Mouse (Mus musculus): ENCODE measurements around the gene Gm28729. TPM values are rescaled to one million over a fixed set of nuclear protein-coding genes. Genes with fewer than 3 reads are reported as not detected.

Gm28729 gene
- 0.06 and 0.09 TPM in 2 replicates for polyA plus RNA-seq (2015; fragmentation: Nextera tagmentation; extraction: Ambion mirVana)

- 45% methylated on average over 12 of the region's 12 CpGs for WGBS (ENCODE audit: insufficient replicate concordance)
- Histone ChIP-seq H3K4me1 (replicated peaks) (no peaks in the 10 kb centered on the region; the same call in 1 of the 2 replicates), H3K36me3 (replicated peaks) (no peaks in the 10 kb centered on the region), H3K27me3 (no peaks in the 10 kb centered on the region), H3K27ac (replicated peaks) (no peak within 1 kb of the TSS), H3K4me3 (replicated peaks) (no peak within 1 kb of the TSS), H3K4me2 (no peak within 1 kb of the TSS), H3K9me3 (replicated peaks) (no peaks in the 10 kb centered on the region), H3K9ac (no peak within 1 kb of the TSS)
- no peak for ATAC-seq (ENCODE audit: insufficient read depth)
These were observed at the start of gene Gm28729 for GRCm38 (mm10) chr9:96524972-96525506. TSS of gene Gm28729 (minus strand) at chr9:96525264.

- Histone ChIP-seq H3K9ac (no peak overlapping the region), H3K27me3 (no peaks in the 10 kb centered on the region), H3K4me2 (no peak overlapping the region), H3K4me1 (replicated peaks) (no peaks in the 10 kb centered on the region), H3K9me3 (replicated peaks) (no peaks in the 10 kb centered on the region), H3K4me3 (replicated peaks) (no peak overlapping the region), H3K36me3 (replicated peaks) (peaks cover 4% of the 10 kb centered on the region), H3K27ac (replicated peaks) (no peak overlapping the region)
- ATAC-seq (ENCODE audit: insufficient read depth): no peak
- 8% methylated on average over 1 of the region's 1 CpGs for WGBS (ENCODE audit: insufficient replicate concordance)
These were observed 48.2 kb upstream of the Gm28729 start for GRCm38 (mm10) chr9:96573252-96573651.

- no peak for ATAC-seq (ENCODE audit: insufficient read depth)
- H3K4me1 ChIP-seq (replicated peaks): no peaks in the 10 kb centered on the region
- no peak overlapping the region for H3K9ac ChIP-seq
- no peak overlapping the region for H3K4me3 ChIP-seq (replicated peaks)
- H3K27ac ChIP-seq (replicated peaks): no peak overlapping the region
- 77% methylated on average over 9 of the region's 9 CpGs for WGBS (ENCODE audit: insufficient replicate concordance)
- no peaks in the 10 kb centered on the region for H3K27me3 ChIP-seq
- H3K36me3 ChIP-seq (replicated peaks): peaks cover 4% of the 10 kb centered on the region
- H3K4me2 ChIP-seq: no peak overlapping the region
- no peaks in the 10 kb centered on the region for H3K9me3 ChIP-seq (replicated peaks)
These were observed 47.7 kb upstream of the Gm28729 start for GRCm38 (mm10) chr9:96572754-96573153.

- Histone ChIP-seq H3K27ac (replicated peaks) (no peak overlapping the region), H3K9ac (no peak overlapping the region), H3K4me1 (replicated peaks) (peaks cover 6% of the 10 kb centered on the region; the same call in 1 of the 2 replicates), H3K4me3 (replicated peaks) (no peak overlapping the region), H3K4me2 (peak overlapping the region; percentile 19; the same call in 1 of the 2 replicates), H3K9me3 (replicated peaks) (no peaks in the 10 kb centered on the region), H3K36me3 (replicated peaks) (peaks cover 4% of the 10 kb centered on the region), H3K27me3 (no peaks in the 10 kb centered on the region)
- ATAC-seq (ENCODE audit: insufficient read depth): peak; percentile 66
- WGBS (ENCODE audit: insufficient replicate concordance): 37% methylated on average over 8 of the region's 8 CpGs
These were observed 41.5 kb upstream of the Gm28729 start for GRCm38 (mm10) chr9:96566470-96566996.

GRCm38 (mm10) chr9:96563501-96563900 lies 38.4 kb upstream of the Gm28729 start:
- Histone ChIP-seq H3K36me3 (replicated peaks) (0 out of 2 replicates have a peak, but pooled peaks cover 4% of the 10 kb centered on the region), H3K9ac (no peak overlapping the region), H3K9me3 (replicated peaks) (no peaks in the 10 kb centered on the region), H3K4me2 (no peak overlapping the region), H3K27ac (replicated peaks) (no peak overlapping the region), H3K4me3 (replicated peaks) (no peak overlapping the region), H3K27me3 (no peaks in the 10 kb centered on the region), H3K4me1 (replicated peaks) (peaks cover 11% of the 10 kb centered on the region)
- WGBS (ENCODE audit: insufficient replicate concordance): 80% methylated on average over 4 of the region's 4 CpGs
- ATAC-seq (ENCODE audit: insufficient read depth): no peak

- no peak overlapping the region for H3K4me2 ChIP-seq
- 54% methylated on average over 6 of the region's 6 CpGs for WGBS (ENCODE audit: insufficient replicate concordance)
- ATAC-seq (ENCODE audit: insufficient read depth): no peak
These were observed 34.1 kb upstream of the Gm28729 start for GRCm38 (mm10) chr9:96559148-96559547.

GRCm38 (mm10) chr9:96558594-96558993 lies 33.5 kb upstream of the Gm28729 start:
- 0 out of 2 replicates have a peak, but pooled peaks cover 4% of the 10 kb centered on the region for H3K36me3 ChIP-seq (replicated peaks)
- no peak overlapping the region for H3K9ac ChIP-seq
- H3K4me1 ChIP-seq (replicated peaks): peaks cover 7% of the 10 kb centered on the region
- H3K9me3 ChIP-seq (replicated peaks): no peaks in the 10 kb centered on the region
- H3K27ac ChIP-seq (replicated peaks): no peak overlapping the region
- H3K4me2 ChIP-seq: no peak overlapping the region
- H3K27me3 ChIP-seq: no peaks in the 10 kb centered on the region
- no peak for ATAC-seq (ENCODE audit: insufficient read depth)
- 13% methylated on average over 1 of the region's 1 CpGs for WGBS (ENCODE audit: insufficient replicate concordance)
- H3K4me3 ChIP-seq (replicated peaks): no peak overlapping the region

More at GRCm38 (mm10) chr9:96559148-96559547, 34.1 kb upstream of the Gm28729 start:
- no peak overlapping the region for H3K4me3 ChIP-seq (replicated peaks)
- no peak overlapping the region for H3K9ac ChIP-seq
- 0 out of 2 replicates have a peak, but pooled peaks cover 4% of the 10 kb centered on the region for H3K36me3 ChIP-seq (replicated peaks)
- no peak overlapping the region for H3K27ac ChIP-seq (replicated peaks)
- no peaks in the 10 kb centered on the region for H3K27me3 ChIP-seq
- peaks cover 7% of the 10 kb centered on the region for H3K4me1 ChIP-seq (replicated peaks)
- H3K9me3 ChIP-seq (replicated peaks): no peaks in the 10 kb centered on the region

- H3K27me3 ChIP-seq: no peaks in the 10 kb centered on the region
- no peak overlapping the region for H3K27ac ChIP-seq (replicated peaks)
- H3K9me3 ChIP-seq (replicated peaks): no peaks in the 10 kb centered on the region
- peaks cover 7% of the 10 kb centered on the region for H3K4me1 ChIP-seq (replicated peaks)
- no peaks in the 10 kb centered on the region for H3K36me3 ChIP-seq (replicated peaks)
- H3K9ac ChIP-seq: no peak overlapping the region
- ATAC-seq (ENCODE audit: insufficient read depth): no peak
- no peak overlapping the region for H3K4me3 ChIP-seq (replicated peaks)
- no peak overlapping the region for H3K4me2 ChIP-seq
- 56% methylated on average over 1 of the region's 1 CpGs for WGBS (ENCODE audit: insufficient replicate concordance)
These were observed 29.0 kb upstream of the Gm28729 start for GRCm38 (mm10) chr9:96554095-96554494.

- Histone ChIP-seq H3K4me2 (no peak overlapping the region), H3K4me3 (replicated peaks) (no peak overlapping the region), H3K27ac (replicated peaks) (no peak overlapping the region), H3K36me3 (replicated peaks) (peaks cover 17% of the 10 kb centered on the region; the same call in 1 of the 2 replicates), H3K4me1 (replicated peaks) (no peaks in the 10 kb centered on the region), H3K27me3 (no peaks in the 10 kb centered on the region), H3K9me3 (replicated peaks) (no peaks in the 10 kb centered on the region), H3K9ac (no peak overlapping the region)
- ATAC-seq (ENCODE audit: insufficient read depth): no peak
- WGBS (ENCODE audit: insufficient replicate concordance): 85% methylated on average over 13 of the region's 13 CpGs
These were observed 20.3 kb upstream of the Gm28729 start for GRCm38 (mm10) chr9:96545410-96545809.

GRCm38 (mm10) chr9:96543643-96544640 lies 18.9 kb upstream of the Gm28729 start:
- Histone ChIP-seq H3K27me3 (no peaks in the 10 kb centered on the region), H3K4me1 (replicated peaks) (no peaks in the 10 kb centered on the region), H3K27ac (replicated peaks) (no peak overlapping the region), H3K4me2 (peak overlapping the region; percentile 61), H3K9ac (no peak overlapping the region; the same call in 1 of the 2 replicates), H3K4me3 (replicated peaks) (peak overlapping the region; percentile 43), H3K9me3 (replicated peaks) (no peaks in the 10 kb centered on the region), H3K36me3 (replicated peaks) (peaks cover 17% of the 10 kb centered on the region; the same call in 1 of the 2 replicates)
- ATAC-seq (ENCODE audit: insufficient read depth): peak; percentile 70
- 42% methylated on average over 27 of the region's 27 CpGs for WGBS (ENCODE audit: insufficient replicate concordance)

GRCm38 (mm10) chr9:96538916-96539315 lies 13.9 kb upstream of the Gm28729 start:
- H3K27ac ChIP-seq (replicated peaks): no peak overlapping the region
- no peaks in the 10 kb centered on the region for H3K9me3 ChIP-seq (replicated peaks)
- H3K27me3 ChIP-seq: no peaks in the 10 kb centered on the region
- H3K9ac ChIP-seq: no peak overlapping the region
- H3K4me1 ChIP-seq (replicated peaks): peaks cover 13% of the 10 kb centered on the region
- H3K36me3 ChIP-seq (replicated peaks): peaks cover 14% of the 10 kb centered on the region; the same call in 1 of the 2 replicates
- 45% methylated on average over 10 of the region's 10 CpGs for WGBS (ENCODE audit: insufficient replicate concordance)
- no peak overlapping the region for H3K4me2 ChIP-seq
- ATAC-seq (ENCODE audit: insufficient read depth): no peak
- no peak overlapping the region for H3K4me3 ChIP-seq (replicated peaks)
